Mouse (Mus musculus) gastrocnemius, adult 18-20 months (tissue): ENCODE results near the gene LTO1. TPM values are rescaled to one million over a fixed set of nuclear protein-coding genes. Genes with fewer than 3 reads are reported as not detected.
A peak's percentile ranks its signal among the peaks of the same experiment; 100 is the strongest.

Experiments
- DNase-seq: peaks from one replicate; pipeline ENCODE4 v3.0.0; 2021; ENCODE audit warnings: low spot score
- total RNA-seq, 2 experiments: library from RNA; stranded (reverse); gene quantifications; 2 replicates each; pipeline ENCODE4 v1.2.3; 2021

LTO1 gene
- total RNA-seq, 2 experiments from 2014 or later = 8.0 to 10.2 TPM

- no peak for DNase-seq
These were observed 7.1 kb upstream of the LTO1 start for GRCm38 (mm10) chr7:144907793-144908192.

- DNase-seq = no peak
These were observed 6.2 kb upstream of the LTO1 start for GRCm38 (mm10) chr7:144908705-144909104.

- no peak for DNase-seq
These were observed 3.8 kb upstream of the LTO1 start for GRCm38 (mm10) chr7:144911121-144911520.

- DNase-seq = no peak
These were observed 2.0 kb upstream of the LTO1 start for GRCm38 (mm10) chr7:144912897-144913296.

GRCm38 (mm10) chr7:144914296-144914947, 478 bp upstream of the LTO1 start:
- no peak for DNase-seq

- no peak for DNase-seq
These were observed 3.9 kb downstream of the LTO1 start for GRCm38 (mm10) chr7:144918823-144919222.

GRCm38 (mm10) chr7:144927591-144927990, 12.7 kb downstream of the LTO1 start:
- DNase-seq = no peak

- no peak for DNase-seq
These were observed 13.3 kb downstream of the LTO1 start for GRCm38 (mm10) chr7:144928009-144928888.

- no peak for DNase-seq
These were observed 13.9 kb downstream of the LTO1 start for GRCm38 (mm10) chr7:144928889-144929210.

GRCm38 (mm10) chr7:144929506-144929905, 14.6 kb downstream of the LTO1 start:
- DNase-seq = no peak

GRCm38 (mm10) chr7:144929931-144930330, 15.0 kb downstream of the LTO1 start:
- no peak for DNase-seq

- DNase-seq = no peak
These were observed 16.9 kb downstream of the LTO1 start for GRCm38 (mm10) chr7:144931778-144932177.

GRCm38 (mm10) chr7:144932389-144932937, 17.6 kb downstream of the LTO1 start:
- DNase-seq = no peak

- DNase-seq = no peak
These were observed 18.4 kb downstream of the LTO1 start for GRCm38 (mm10) chr7:144933336-144933735.

- no peak for DNase-seq
These were observed 18.9 kb downstream of the LTO1 start for GRCm38 (mm10) chr7:144933796-144934195.

GRCm38 (mm10) chr7:144934901-144935300, 20.0 kb downstream of the LTO1 start:
- DNase-seq = peak; percentile 61

- DNase-seq = no peak
These were observed 20.7 kb downstream of the LTO1 start for GRCm38 (mm10) chr7:144935563-144935962.

GRCm38 (mm10) chr7:144936311-144936880, 21.5 kb downstream of the LTO1 start:
- no peak for DNase-seq

GRCm38 (mm10) chr7:144937490-144937889, 22.6 kb downstream of the LTO1 start:
- peak; percentile 89 for DNase-seq

GRCm38 (mm10) chr7:144937899-144938517, 23.1 kb downstream of the LTO1 start:
- no peak for DNase-seq

- DNase-seq = no peak
These were observed 23.9 kb downstream of the LTO1 start for GRCm38 (mm10) chr7:144938661-144939343.
